Mouse (Mus musculus): ENCODE results near the gene 4933414I15Rik. TPM values are rescaled to one million over a fixed set of nuclear protein-coding genes. Genes with fewer than 3 reads are reported as not detected.

Gene 4933414I15Rik
- polyA plus RNA-seq, 1 experiment, result not detected

DNA sequence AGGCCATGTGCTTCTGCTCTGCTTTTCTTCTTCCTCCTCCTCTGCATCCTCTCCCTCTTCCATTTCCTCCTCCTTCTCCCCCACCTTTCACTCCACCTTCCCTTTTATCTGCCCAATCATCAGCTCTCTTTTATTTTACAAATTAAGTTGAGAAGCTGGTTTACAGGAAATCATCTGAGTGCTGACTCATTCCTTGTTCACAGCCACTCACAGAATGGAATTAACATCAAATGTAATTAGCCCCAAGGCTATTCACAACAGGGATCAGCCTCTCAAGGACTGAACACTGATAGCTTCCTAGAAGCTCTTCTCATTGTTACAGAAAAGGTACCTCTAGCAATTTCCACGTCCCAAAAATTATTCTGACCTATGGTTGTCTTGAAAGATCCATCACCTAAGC, 46.2 kb downstream of the 4933414I15Rik start:
- H3K9me3 ChIP-seq (replicated peaks; ENCODE audit: control insufficient read depth, insufficient read depth, low read length, poor library complexity, severe bottlenecking), result peaks cover 49% of the 10 kb centered on the region
- peak overlapping the region; percentile 81 for H3K27ac ChIP-seq (ENCODE audit: insufficient read depth, low read length)

GRCm38 (mm10) chr11:50892441-50892840, 51.1 kb downstream of the 4933414I15Rik start:
- Histone ChIP-seq H3K9ac (ENCODE audit: low read depth, poor library complexity, severe bottlenecking) (no peak overlapping the region), H3K4me3 (ENCODE audit: low read depth, low read length) (no peak overlapping the region), H3K36me3 (ENCODE audit: control insufficient read depth, insufficient read depth, low read length, poor library complexity, severe bottlenecking) (no peaks in the 10 kb centered on the region), H3K9me3 (replicated peaks; ENCODE audit: control insufficient read depth, insufficient read depth, low read length, poor library complexity, severe bottlenecking) (0 out of 2 replicates have a peak, but pooled peaks cover under 1% of the 10 kb centered on the region), H3K27ac (ENCODE audit: insufficient read depth, low read length) (no peak overlapping the region), H3K27me3 (ENCODE audit: control insufficient read depth, insufficient read depth, low read length, poor library complexity, severe bottlenecking) (no peaks in the 10 kb centered on the region), H3K4me1 (ENCODE audit: control insufficient read depth, insufficient read depth, low read length) (no peaks in the 10 kb centered on the region)
- TF ChIP-seq EP300 (IDR thresholded peaks at IDR 0.05; ENCODE audit: insufficient read depth, low read depth, low read length), result no peak
- TF ChIP-seq POLR2A (IDR thresholded peaks at IDR 0.05; ENCODE audit: insufficient read depth, low read length), result no peak
- no peak for TF ChIP-seq CTCF (IDR thresholded peaks at IDR 0.05; ENCODE audit: low read depth, low read length)

More for the DNA sequence above, 46.2 kb downstream of the 4933414I15Rik start:
- no peaks in the 10 kb centered on the region for H3K4me1 ChIP-seq (ENCODE audit: control insufficient read depth, insufficient read depth, low read length)
- no peak overlapping the region for H3K4me3 ChIP-seq (ENCODE audit: low read depth, low read length)
- no peaks in the 10 kb centered on the region for H3K27me3 ChIP-seq (ENCODE audit: control insufficient read depth, insufficient read depth, low read length, poor library complexity, severe bottlenecking)
- peaks cover 12% of the 10 kb centered on the region for H3K36me3 ChIP-seq (ENCODE audit: control insufficient read depth, insufficient read depth, low read length, poor library complexity, severe bottlenecking)
- H3K9ac ChIP-seq (ENCODE audit: low read depth, poor library complexity, severe bottlenecking), result no peak overlapping the region
- TF ChIP-seq CTCF (IDR thresholded peaks at IDR 0.05; ENCODE audit: low read depth, low read length) (no peak), POLR2A (IDR thresholded peaks at IDR 0.05; ENCODE audit: insufficient read depth, low read length) (no peak), EP300 (IDR thresholded peaks at IDR 0.05; ENCODE audit: insufficient read depth, low read depth, low read length) (no peak)

Other genes with a start within 250 kb of the 4933414I15Rik start
- 13.7 and 13.8 TPM in 2 replicates for gene Zfp354c, start 116.0 kb downstream of the 4933414I15Rik start, polyA plus RNA-seq (2011; ENCODE audit: insufficient read depth, insufficient read length, low read depth, missing spikeins)
- 0.45 and 0.50 TPM in 2 replicates for gene Zfp879, start 102.2 kb downstream of the 4933414I15Rik start, polyA plus RNA-seq (2011; ENCODE audit: insufficient read depth, insufficient read length, low read depth, missing spikeins)
- 0.25 TPM in 1 of 2 replicates, not detected in the other for gene Grm6, start 93.1 kb downstream of the 4933414I15Rik start, polyA plus RNA-seq (2011; ENCODE audit: insufficient read depth, insufficient read length, low read depth, missing spikeins)
- 2.1 and 2.3 TPM in 2 replicates for gene Zfp454, start 56.1 kb downstream of the 4933414I15Rik start, polyA plus RNA-seq (2011; ENCODE audit: insufficient read depth, insufficient read length, low read depth, missing spikeins)
- 16.5 and 16.8 TPM in 2 replicates for gene Zfp2, start 27.6 kb downstream of the 4933414I15Rik start, polyA plus RNA-seq (2011; ENCODE audit: insufficient read depth, insufficient read length, low read depth, missing spikeins)
- gene Zfp354b, start 12.1 kb downstream of the 4933414I15Rik start, polyA plus RNA-seq (2011; ENCODE audit: insufficient read depth, insufficient read length, low read depth, missing spikeins), result 0.52 and 1.0 TPM in 2 replicates
- gene Prop1, start 10.0 kb upstream of the 4933414I15Rik start, polyA plus RNA-seq (2011; ENCODE audit: insufficient read depth, insufficient read length, low read depth, missing spikeins), result not detected in 2 replicates
- not detected in 2 replicates for gene Olfr1378, start 22.8 kb upstream of the 4933414I15Rik start, polyA plus RNA-seq (2011; ENCODE audit: insufficient read depth, insufficient read length, low read depth, missing spikeins)
- gene Olfr1377, start 38.2 kb upstream of the 4933414I15Rik start, polyA plus RNA-seq (2011; ENCODE audit: insufficient read depth, insufficient read length, low read depth, missing spikeins), result not detected in 2 replicates
- gene Olfr51, start 59.8 kb upstream of the 4933414I15Rik start, polyA plus RNA-seq (2011; ENCODE audit: insufficient read depth, insufficient read length, low read depth, missing spikeins), result not detected in 2 replicates
- gene Olfr54, start 70.5 kb upstream of the 4933414I15Rik start, polyA plus RNA-seq (2011; ENCODE audit: insufficient read depth, insufficient read length, low read depth, missing spikeins), result 0.16 TPM in 1 of 2 replicates, not detected in the other
- gene Olfr1375, start 104.3 kb upstream of the 4933414I15Rik start, polyA plus RNA-seq (2011; ENCODE audit: insufficient read depth, insufficient read length, low read depth, missing spikeins), result not detected in 2 replicates
- gene Zfp354a, start 115.5 kb upstream of the 4933414I15Rik start, polyA plus RNA-seq (2011; ENCODE audit: insufficient read depth, insufficient read length, low read depth, missing spikeins), result 3.5 and 3.9 TPM in 2 replicates